Mouse (Mus musculus) lung, adult 18-20 months (tissue): Measurements from ENCODE around the gene Gm21244.
"Not testable (repeated sequence)": the region's sequence is repeated elsewhere in the genome, so short reads cannot be mapped to it uniquely, and the experiment has no call there.

ENCODE experiments used
- DNase-seq, 2 experiments: peaks; one replicate each; pipeline ENCODE4 v3.0.0; 2022; ENCODE audit warnings: mixed read lengths in 2 of 2

The Gm21244 gene

GRCm38 (mm10) chrY:7169193-7169592, at the start of gene Gm21244:
Gm21244 (minus strand) TSS chrY:7169293.
- DNase-seq, result not testable (repeated sequence)
